Mouse (Mus musculus): ENCODE results near the gene Megf8.

Gene Megf8

DNA sequence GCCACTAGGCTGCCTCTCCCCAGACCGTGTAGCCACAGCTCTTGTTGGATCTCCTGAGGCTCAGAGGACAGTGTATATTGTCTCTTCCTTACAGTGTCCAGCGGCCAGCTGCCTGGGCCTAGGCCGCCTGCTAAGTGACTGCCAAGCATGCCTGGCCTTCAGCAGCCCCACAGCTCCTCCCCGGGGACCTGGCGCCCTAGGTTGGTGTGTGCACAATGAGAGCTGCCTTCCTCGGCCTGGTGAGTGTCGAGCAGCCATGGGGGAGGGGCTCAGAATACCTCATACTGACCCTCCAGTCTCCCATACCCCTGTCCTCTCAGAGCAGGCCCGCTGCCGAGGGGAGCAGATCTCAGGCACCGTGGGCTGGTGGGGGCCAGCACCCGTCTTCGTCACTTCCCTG, 17.5 kb downstream of the Megf8 start:
- no peak for DNase-seq (ENCODE audit: low spot score)

DNA sequence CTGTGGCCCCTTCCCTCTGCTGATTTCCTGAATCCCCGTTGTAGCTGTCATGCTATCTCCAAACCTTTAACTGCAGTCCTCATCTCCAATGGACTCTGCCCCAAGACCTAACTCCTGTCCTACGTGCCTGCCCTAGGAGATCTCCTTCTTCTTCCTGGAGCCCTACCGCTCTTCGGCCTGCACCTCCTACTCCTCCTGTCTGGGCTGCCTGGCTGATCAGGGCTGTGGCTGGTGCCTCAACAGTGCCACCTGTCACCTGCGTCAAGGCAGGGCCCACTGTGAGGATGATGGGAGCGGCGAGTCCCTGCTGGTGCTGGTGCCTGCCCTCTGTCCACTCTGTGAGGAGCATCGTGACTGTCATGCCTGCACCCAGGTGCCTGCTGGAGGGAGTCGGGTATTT, 22.4 kb downstream of the Megf8 start:
- no peak for DNase-seq (ENCODE audit: low spot score)

DNA sequence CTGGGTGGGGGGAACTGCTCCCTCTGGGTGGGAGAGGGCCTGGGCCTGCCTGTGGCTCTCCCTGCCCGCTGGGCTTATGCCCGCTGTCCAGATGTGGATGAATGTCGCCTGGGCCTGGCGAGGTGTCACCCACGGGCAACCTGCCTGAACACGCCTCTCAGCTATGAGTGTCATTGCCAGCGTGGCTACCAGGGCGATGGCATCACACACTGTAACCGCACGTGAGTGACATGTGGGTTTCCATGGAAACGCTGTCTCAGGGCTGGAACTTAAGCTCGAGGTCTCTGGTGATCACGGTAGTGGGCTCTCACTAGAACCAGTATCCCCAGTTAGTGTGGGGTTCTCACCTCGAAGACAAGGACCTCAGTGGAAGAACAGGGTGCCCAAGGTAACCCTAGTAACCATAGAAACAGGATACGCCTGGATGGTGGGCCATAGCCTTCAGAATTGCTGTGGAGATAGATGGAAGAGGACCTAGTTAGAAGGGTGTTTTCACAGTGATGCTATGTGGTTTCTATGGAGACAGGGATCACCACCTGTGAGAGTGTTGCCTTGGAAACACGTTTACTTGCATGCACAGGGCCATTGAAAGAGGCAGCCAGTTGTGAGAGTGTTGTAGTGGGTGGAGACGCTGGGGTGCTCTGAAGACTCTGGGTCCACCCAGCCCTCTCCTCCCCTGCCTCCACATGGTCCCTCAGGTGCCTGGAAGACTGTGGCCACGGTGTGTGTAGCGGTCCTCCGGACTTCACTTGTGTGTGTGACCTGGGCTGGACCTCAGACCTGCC, 24.2 kb downstream of the Megf8 start:
- DNase-seq (ENCODE audit: low spot score), result no peak

DNA sequence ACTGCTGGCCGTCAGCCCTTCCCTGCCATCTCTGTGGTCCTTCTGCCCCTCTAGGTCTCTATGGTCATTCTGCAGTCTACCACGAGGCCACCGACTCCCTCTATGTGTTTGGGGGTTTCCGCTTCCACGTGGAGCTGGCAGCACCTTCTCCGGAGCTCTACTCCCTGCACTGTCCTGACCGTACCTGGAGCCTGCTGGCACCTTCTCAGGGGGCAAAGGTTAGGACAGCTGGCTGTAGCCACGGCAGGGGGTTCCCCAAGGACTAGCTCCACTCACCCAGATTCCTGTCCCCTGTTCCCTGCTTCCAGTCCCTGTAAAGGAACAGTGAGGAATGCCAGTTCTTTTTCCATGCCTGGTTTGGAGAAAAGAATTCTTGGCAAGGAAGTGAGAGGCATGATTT, 31.9 kb downstream of the Megf8 start:
- DNase-seq (ENCODE audit: low spot score), result no peak

DNA sequence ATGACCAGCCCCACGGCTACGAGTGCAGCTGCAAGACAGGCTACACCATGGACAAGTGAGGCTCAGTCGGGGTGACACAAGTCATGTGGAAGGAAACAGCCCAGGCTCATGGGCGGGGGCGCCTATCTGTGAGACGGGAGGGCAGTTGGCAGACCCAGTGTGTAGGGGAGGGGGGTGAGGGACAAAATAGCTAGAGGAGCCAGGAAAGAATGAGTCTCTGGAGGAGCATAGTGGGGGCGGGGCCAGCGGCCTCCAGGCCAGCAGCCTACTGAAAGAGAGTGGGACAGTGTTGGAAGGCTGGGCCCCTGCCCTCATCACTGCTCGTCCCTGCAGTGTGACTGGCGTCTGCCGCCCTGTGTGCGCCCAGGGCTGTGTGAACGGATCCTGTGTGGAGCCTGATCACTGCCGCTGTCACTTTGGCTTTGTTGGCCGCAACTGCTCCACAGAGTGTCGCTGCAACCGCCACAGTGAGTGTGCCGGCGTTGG, 41.8 kb downstream of the Megf8 start:
- DNase-seq (ENCODE audit: low spot score), result peak; percentile 75

DNA sequence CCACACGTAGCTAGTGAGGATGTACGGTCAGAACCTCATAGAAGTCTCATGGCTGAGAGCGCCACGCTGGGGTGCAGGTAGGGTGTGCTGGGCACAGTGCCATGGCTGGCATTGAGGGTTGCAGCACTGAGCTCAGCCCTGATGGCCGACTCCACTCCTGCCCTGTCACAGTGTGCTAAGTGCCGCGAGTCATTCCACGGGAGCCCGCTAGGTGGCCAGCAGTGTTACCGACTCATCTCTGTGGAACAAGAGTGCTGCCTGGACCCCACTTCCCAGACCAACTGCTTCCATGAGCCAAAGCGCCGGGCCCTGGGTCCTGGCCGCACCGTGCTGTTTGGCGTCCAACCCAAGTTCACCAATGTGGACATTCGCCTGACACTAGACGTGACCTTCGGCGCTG, 46.2 kb downstream of the Megf8 start:
- DNase-seq (ENCODE audit: low spot score), result peak; percentile 44

DNA sequence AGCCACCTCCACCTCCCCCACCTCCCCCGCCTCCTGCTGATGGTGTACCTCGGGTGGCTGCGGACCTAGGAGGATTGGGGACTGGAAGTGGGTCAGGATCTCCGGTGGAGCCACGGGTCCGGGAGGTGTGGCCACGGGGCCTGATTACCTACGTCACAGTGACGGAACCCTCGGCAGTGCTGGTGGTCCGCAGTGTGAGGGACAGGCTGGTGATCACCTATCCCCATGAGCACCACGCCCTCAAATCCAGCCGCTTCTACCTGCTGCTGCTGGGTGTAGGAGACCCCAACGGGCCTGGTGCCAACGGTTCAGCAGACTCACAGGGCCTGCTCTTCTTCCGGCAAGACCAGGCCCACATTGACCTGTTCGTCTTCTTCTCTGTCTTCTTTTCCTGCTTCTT, 46.7 kb downstream of the Megf8 start:
- DNase-seq (ENCODE audit: low spot score), result no peak

DNA sequence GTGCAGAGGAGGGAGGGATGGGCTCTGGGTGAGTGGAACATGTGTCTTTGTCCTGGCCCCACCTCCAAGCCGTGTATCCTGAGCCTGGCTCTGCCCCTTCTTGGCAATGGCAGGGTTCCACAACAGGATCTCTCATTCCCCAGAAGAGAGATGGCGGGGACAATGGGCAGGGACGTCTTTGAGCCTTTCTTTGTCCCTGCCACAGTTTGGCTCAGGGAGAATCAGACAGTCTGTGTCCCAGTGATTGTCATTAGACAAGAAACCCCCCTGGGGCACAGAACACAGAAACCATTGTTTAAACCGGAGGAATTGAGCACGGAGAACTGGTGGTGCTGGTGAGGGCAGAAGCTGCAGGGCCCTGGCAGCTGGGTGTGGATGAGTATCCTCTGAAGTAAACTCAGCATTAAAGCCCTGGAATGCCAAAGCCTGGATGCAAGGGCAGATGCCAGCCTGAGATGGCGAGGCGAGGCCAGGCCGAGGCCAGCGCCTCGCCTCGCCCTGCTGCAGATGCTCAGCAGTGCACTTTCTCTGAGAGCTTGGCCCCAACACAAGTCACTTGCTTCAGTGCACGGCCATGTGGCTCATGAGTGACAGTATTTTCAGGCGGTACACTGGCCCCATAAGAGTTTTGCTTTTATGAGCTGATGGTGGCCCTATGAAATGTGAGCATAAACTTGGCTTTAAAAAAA, 49.1 kb downstream of the Megf8 start:
- DNase-seq (ENCODE audit: low spot score), result peak; percentile 73

DNA sequence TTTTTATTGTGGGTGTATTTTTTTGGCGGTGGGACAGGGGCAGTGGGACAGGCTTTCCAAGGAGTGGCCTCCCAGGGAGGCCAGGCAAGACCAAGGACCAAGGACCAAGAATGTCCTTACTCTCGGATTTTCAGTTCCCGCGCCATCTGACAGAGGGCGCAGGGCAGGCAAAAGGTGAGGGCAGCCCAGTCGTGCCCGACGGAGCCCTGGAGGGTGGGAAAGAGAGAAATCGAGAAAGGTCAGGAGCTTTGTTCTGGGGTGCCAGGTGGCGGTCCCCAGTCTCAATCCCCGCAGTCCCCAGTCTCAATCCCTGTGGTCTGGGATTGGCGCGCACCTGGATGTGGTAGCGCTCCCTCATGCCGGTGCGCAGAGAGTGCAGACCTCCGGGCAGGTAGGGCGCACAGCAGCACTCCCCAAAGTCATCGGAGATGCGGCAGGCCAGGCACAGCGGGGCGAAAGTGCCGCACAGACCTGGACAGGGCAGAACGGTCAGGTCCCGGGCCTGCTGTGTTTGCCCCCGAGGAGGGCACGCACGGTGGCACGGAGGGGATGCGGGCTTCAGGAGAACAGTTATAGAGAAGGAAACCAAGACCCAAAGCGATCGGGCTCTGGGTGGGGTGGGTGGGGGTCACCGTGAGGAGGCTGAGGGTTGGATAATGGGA, 50.8 kb downstream of the Megf8 start:
- DNase-seq (ENCODE audit: low spot score), result peak; percentile 43

DNA sequence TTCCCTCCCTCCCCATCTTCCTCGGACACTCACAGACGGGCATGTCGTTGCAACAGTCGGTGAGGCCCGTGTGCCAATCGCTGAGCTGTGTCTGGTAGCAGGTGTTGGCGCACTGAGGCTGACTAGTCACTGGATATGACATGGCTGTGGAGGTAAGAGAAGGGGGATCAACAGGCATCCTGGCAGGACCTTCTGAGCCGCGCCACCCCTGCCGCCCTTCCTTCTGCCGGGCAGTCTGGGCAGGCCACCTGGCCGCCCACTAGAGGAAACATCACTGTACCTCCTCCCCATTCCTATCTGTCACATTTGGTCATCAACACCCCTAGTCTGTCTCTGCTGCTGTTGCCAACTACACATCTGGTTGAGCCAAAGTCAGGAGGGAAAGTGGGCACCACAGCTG, 51.4 kb downstream of the Megf8 start:
- DNase-seq (ENCODE audit: low spot score), result no peak

DNA sequence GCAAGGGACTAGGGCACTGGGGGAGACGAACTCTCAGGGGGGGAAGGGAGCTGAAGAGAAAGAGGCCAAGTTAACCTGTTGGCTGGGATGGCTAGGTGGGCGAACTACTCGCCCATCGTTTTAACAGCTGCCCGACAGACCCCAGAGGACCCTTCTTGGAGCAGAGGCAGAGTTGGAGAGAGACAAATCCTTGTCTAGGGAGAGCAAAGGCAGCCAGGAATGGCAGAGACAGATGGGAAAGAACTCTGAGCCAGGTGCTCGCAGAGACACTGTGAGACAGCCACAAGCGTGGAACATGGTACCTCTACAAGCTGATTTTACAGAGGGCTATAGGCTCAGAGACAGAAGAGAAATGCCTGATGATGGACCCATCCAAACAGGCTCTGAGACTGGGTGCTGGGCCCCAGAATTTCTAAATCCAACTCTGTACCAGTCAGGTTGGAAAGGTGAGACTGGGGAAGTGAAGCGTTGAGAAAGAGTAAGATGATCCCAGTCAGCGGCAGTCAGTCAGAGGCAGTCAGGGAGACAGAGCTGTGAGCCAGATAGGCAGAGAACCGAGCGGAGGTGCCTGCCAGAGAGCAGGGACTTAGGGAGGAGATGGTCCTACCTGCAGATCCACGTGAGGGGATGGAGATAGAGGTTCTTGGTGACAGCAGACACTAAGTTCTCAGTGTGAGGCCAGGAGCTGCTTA, 52.2 kb downstream of the Megf8 start, which contains the start of gene Cnfn:
Cnfn (minus strand) TSS at position 667 of the 692 bp plus-strand sequence.
- DNase-seq (ENCODE audit: low spot score), result no peak

DNA sequence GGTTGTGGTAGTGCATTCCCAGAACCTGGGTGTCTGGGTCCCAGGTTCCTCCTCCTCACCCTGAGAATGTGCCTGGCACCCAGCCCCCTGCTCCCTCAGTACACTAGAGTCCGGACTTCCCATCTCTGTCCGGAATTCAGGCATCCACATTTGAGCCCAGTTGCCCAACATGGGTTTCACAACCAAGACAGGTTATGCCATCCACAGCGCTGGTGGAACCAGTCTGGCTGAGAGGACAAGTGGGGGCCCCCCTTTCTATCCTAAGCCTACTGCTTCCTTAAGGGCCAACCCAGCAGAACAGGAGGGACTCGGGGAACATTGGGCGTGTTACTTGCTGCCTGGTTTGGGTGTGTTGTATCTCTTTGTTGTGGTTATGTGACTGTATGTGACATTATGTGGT, 55.5 kb downstream of the Megf8 start:
- DNase-seq (ENCODE audit: low spot score), result no peak

DNA sequence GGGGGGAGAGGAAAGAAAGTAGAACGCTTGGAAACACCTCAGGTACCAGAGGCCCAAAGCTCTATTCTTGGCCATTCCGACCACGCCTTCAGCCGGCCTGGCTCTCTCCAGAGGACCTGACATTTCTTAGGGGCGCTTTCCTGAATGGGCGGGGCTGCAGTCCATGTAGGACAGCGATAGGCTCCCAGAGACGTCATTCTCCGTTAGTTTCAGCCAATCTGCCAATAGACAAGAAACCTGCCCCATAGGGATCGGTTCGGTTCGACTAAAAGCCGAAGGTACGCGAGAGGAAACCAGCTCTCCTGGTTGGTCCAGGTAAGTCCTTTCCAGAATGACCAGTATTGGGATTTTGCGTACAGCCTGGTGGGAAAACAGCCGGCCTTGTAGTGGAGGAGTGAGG, 59.6 kb downstream of the Megf8 start:
- DNase-seq (ENCODE audit: low spot score), result peak; percentile 82

DNA sequence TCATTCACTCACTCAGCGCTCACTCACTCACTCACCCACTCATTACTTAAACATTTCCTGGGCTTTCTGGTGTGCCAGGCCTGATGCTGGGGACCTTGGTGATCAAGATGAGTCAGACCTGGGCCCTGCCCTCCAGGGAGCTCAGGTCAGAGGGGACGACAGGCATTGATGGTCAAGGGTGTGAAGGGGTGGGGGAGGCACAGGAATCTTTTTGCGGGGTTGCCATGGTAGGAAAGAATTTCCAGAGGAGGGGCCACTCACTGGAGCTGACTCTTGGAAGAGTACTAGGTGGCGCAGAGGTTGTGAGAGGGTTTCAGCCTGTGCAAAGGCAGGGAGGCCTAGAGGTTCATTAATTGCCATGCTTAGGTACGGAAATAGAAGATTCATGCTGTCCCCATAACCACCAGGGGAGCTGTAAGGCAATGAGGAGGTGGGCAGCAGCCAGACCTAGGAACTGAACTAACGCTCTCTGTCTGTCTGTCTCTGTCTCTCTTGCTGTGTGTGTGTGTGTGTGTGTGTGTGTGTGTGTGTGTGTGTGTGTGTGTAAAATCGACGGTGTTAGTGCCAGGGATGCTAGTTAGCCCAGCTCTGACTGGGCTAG, 60.2 kb downstream of the Megf8 start:
- peak; percentile 31 for DNase-seq (ENCODE audit: low spot score)

DNA sequence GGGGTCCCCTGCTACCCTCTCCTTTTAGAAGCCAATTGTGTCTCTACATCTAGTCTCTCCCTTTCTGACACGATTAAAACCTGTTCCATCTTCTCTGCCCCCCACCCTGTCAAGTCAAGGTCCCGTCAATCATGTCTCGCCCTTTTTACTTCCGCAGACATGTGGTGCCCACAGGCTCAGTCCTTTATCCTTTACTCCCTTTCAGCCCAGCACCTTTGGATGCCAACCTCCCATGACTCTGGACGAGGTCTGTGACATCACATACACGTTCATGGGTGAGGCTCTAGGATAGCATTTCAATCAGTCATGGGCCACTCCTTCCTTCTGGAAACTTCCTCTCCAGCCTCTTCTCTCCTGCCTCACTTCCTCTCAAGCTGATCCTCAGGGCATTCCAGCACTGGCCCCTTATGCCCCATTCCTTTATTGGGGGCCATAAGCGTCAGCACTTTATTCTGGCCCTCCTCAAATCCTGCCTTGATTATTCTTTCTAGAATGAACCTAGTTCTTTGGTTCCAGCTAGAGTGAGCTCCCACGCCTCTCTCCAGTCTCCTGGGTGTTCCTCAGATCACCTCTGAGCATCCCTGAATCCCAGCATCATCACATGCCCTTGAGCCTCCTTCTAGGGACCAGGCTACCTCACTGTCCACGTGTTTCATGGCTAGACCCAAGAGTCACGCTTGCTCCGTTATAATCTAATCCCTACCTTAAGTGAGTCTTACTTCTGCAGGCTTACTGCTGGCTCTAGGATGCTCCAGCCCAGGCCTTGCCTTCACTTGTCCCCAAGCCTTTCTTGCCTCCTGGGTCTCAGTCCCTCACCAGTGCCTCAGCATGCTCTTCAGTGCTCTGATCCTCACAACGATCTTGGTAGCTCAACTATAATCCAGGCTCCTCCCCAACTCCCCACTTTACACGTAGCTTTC, 61.5 kb downstream of the Megf8 start:
- DNase-seq (ENCODE audit: low spot score), result no peak

DNA sequence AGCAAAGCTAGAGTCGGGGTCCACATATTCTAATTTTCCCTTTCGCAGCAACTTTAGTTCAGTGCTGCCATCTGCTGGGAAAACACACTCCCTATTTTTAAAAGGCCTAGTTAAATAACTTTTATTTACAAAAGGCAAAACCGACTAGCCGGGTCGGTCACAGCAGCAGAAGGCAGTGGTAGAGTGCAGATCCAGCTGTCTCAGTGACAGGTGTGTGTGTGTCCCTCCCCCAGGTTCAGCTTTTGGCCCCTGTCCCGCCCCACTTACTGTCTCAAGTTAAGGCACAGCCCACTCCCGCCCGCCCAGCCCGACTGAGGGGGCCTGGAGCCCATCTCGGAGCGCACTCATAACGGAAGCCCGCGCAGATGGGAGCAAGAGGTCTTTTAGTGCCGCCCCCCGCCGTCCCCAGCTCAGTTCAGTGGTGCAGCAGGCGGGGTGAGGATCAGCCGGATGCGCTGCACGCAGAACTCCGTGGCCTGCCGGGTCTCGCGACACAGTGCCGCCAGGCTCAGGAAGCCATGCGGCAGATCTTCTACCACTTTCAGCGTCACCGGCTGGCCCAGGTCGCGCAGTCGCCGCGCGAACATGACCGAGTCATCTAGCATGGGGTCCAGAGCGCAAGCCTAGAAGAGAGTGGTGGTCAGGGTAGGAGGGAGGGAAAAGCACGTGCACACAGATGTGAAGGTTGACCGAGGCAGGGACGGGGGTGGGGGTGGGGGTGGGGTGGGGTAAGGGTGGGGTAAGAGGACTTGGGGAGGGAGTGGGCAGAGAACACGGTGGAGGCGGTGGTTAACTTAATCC, 62.8 kb downstream of the Megf8 start:
- peak; percentile 83 for DNase-seq (ENCODE audit: low spot score)

DNA sequence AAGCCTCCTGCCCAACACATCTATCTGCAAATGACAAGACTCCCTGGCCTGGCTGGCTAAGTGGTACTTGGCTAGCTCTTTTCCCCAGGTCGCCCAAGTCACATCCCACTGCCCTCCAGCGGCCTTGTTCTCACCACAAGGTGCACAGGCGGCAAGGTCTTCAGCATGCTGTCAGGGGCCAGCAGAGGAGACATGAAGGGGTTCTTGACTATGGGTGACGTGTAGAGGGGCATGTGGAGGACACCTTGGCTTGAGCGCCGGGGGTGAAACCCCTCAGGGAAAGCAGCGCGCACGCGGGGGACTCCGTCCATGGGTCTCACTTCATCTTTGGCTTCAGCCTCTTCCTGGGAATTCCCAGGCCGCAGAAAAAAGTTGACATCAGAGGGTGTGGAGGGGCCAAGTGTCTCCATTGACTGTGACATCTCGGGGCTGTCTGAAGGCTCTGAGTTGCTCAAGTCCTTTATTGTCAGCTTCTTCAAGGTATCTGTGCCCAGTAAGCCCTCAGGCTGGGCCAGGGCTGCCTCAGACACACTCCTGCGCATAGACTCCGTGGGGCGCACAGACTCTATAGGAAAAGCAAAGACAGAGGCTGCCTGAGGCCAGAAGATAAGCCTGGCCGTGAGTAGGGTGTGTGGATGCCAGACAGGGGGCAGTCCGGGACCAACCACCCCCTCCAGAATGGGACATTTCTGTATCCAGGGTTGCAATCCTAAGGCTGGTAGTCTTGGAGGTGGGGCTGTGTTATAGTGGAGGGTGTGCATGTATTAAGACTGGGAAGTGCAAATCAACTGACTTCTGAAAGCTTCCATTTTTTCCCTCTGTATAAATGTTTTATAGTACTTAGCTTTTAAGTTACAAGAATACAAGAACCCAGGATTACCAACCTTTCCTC, 63.7 kb downstream of the Megf8 start:
- no peak for DNase-seq (ENCODE audit: low spot score)

DNA sequence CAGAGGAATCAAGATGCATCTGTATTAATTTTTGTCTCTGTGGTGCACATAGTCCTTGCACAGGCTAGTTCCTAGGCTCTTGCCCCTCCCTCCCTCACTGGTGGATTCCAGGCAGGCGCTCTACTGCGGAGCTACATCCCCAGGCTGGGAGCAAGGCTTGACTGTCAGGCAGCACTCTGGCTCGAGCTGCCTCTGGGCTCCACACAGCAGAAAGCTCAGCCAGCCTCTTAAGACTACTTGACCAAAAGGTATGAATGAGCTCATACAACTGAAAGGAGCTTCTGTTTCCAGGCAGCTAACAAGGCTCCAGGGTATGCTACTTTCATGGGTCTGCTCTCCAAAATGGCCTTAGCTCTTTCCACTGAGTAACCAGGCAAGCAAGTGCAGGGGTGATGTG, 64.3 kb downstream of the Megf8 start:
- DNase-seq (ENCODE audit: low spot score), result no peak

DNA sequence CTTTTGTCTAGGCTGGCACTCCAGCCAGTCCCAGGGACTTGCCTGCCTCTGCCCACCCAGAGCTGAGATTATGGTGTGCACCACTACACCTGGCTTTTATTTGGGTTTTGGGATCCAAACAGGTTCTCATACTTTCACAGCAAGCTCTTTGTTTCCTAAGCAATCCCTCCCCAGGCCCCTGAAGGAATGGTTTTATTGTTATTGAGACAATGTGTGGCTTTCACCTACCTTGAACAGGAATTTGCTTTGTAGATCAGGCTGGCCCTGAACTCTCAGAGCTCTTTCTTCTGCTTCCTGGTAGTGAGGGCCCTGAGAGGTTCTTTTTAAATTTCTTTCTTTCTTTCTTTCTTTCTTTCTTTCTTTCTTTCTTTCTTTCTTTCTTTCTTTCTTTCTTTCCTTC, 65.6 kb downstream of the Megf8 start:
- DNase-seq (ENCODE audit: low spot score), result no peak

Measured in retina, embryonic 14.5 days (tissue).